Mouse (Mus musculus): Measurements from ENCODE around the gene Tmbim6. TPM values are rescaled to one million over a fixed set of nuclear protein-coding genes. Genes with fewer than 3 reads are reported as not detected.
A peak's percentile ranks its signal among the peaks of the same experiment; 100 is the strongest.

Gene Tmbim6
- polyA plus RNA-seq, 1 experiment from 2014 or later = 288 TPM

- Histone ChIP-seq H3K27ac (replicated peaks) (no peak overlapping the region), H3K9me3 (replicated peaks) (no peaks in the 10 kb centered on the region), H3K4me1 (peaks cover 17% of the 10 kb centered on the region), H3K27me3 (ENCODE audit: low read depth, poor library complexity, severe bottlenecking) (no peaks in the 10 kb centered on the region), H3K4me3 (no peak overlapping the region), H3K36me3 (peaks cover 64% of the 10 kb centered on the region)
- WGBS = 84% methylated on average over 9 of the region's 9 CpGs
- DNase-seq (ENCODE audit: low spot score) = no peak
Measured at GRCm38 (mm10) chr15:99449131-99449750, 56.6 kb downstream of the Tmbim6 start.

- Histone ChIP-seq H3K9me3 (replicated peaks) (no peaks in the 10 kb centered on the region), H3K4me1 (peaks cover 19% of the 10 kb centered on the region), H3K4me3 (no peak overlapping the region), H3K27ac (replicated peaks) (no peak overlapping the region), H3K36me3 (peaks cover 63% of the 10 kb centered on the region), H3K27me3 (ENCODE audit: low read depth, poor library complexity, severe bottlenecking) (no peaks in the 10 kb centered on the region)
- 89% methylated on average over 8 of the region's 8 CpGs for WGBS
- no peak for DNase-seq (ENCODE audit: low spot score)
Measured at GRCm38 (mm10) chr15:99449751-99450280, 57.1 kb downstream of the Tmbim6 start.

- Histone ChIP-seq H3K4me1 (peaks cover 49% of the 10 kb centered on the region), H3K27ac (replicated peaks) (no peak overlapping the region), H3K4me3 (no peak overlapping the region), H3K36me3 (peaks cover 62% of the 10 kb centered on the region), H3K27me3 (ENCODE audit: low read depth, poor library complexity, severe bottlenecking) (no peaks in the 10 kb centered on the region), H3K9me3 (replicated peaks) (no peaks in the 10 kb centered on the region)
- no peak for DNase-seq (ENCODE audit: low spot score)
- WGBS = 79% methylated on average over 11 of the region's 11 CpGs
Measured at GRCm38 (mm10) chr15:99453153-99453900, 60.6 kb downstream of the Tmbim6 start.

GRCm38 (mm10) chr15:99454585-99455279 lies 62.0 kb downstream of the Tmbim6 start:
- no peak for DNase-seq (ENCODE audit: low spot score)
- 84% methylated on average over 7 of the region's 7 CpGs for WGBS
- Histone ChIP-seq H3K4me3 (peak overlapping the region; percentile 95; the same call in 1 of the 2 replicates), H3K27ac (replicated peaks) (no peak overlapping the region), H3K4me1 (peaks cover 53% of the 10 kb centered on the region), H3K27me3 (ENCODE audit: low read depth, poor library complexity, severe bottlenecking) (no peaks in the 10 kb centered on the region), H3K36me3 (peaks cover 49% of the 10 kb centered on the region), H3K9me3 (replicated peaks) (no peaks in the 10 kb centered on the region)

GRCm38 (mm10) chr15:99455415-99455814 lies 62.7 kb downstream of the Tmbim6 start:
- H3K4me3 ChIP-seq = peak overlapping the region; percentile 95; the same call in 1 of the 2 replicates
- no peak overlapping the region for H3K27ac ChIP-seq (replicated peaks)
- H3K36me3 ChIP-seq = peaks cover 46% of the 10 kb centered on the region
- no peak for DNase-seq (ENCODE audit: low spot score)
- WGBS = 89% methylated on average over 3 of the region's 3 CpGs
- no peaks in the 10 kb centered on the region for H3K9me3 ChIP-seq (replicated peaks)
- H3K27me3 ChIP-seq (ENCODE audit: low read depth, poor library complexity, severe bottlenecking) = no peaks in the 10 kb centered on the region
- H3K4me1 ChIP-seq = peaks cover 53% of the 10 kb centered on the region

- Histone ChIP-seq H3K4me1 (peaks cover 53% of the 10 kb centered on the region), H3K27me3 (ENCODE audit: low read depth, poor library complexity, severe bottlenecking) (no peaks in the 10 kb centered on the region), H3K27ac (replicated peaks) (peak overlapping the region; percentile 94), H3K9me3 (replicated peaks) (no peaks in the 10 kb centered on the region), H3K36me3 (peaks cover 41% of the 10 kb centered on the region), H3K4me3 (peak overlapping the region; percentile 95)
- no peak for DNase-seq (ENCODE audit: low spot score)
- WGBS = 25% methylated on average over 7 of the region's 7 CpGs
Measured at GRCm38 (mm10) chr15:99456338-99456962, 63.8 kb downstream of the Tmbim6 start.

GRCm38 (mm10) chr15:99456963-99457605 lies 64.4 kb downstream of the Tmbim6 start:
- WGBS = under 1% methylated on average over 42 of the region's 43 CpGs
- Histone ChIP-seq H3K27me3 (ENCODE audit: low read depth, poor library complexity, severe bottlenecking) (no peaks in the 10 kb centered on the region), H3K27ac (replicated peaks) (peak overlapping the region; percentile 94), H3K4me1 (peaks cover 52% of the 10 kb centered on the region), H3K36me3 (peaks cover 34% of the 10 kb centered on the region), H3K4me3 (peak overlapping the region; percentile 95), H3K9me3 (replicated peaks) (no peaks in the 10 kb centered on the region)
- DNase-seq (ENCODE audit: low spot score) = peak; percentile 73

- H3K27me3 ChIP-seq (ENCODE audit: low read depth, poor library complexity, severe bottlenecking) = no peaks in the 10 kb centered on the region
- H3K9me3 ChIP-seq (replicated peaks) = no peaks in the 10 kb centered on the region
- under 1% methylated on average over 45 of the region's 45 CpGs for WGBS
- peak; percentile 97 for DNase-seq (ENCODE audit: low spot score)
- H3K36me3 ChIP-seq = peaks cover 27% of the 10 kb centered on the region
- H3K27ac ChIP-seq (replicated peaks) = peak within 1 kb of the TSS; percentile 94
- peak within 1 kb of the TSS; percentile 95 for H3K4me3 ChIP-seq
- peaks cover 45% of the 10 kb centered on the region for H3K4me1 ChIP-seq
Measured at GRCm38 (mm10) chr15:99457606-99458401, 65.1 kb downstream of the Tmbim6 start, which contains the start of gene Nckap5l. Nckap5l (minus strand) TSS chr15:99457748.

Other genes with a start within 250 kb of the Tmbim6 start
- gene Kcnh3, start 168.0 kb upstream of the Tmbim6 start, polyA plus RNA-seq (2016; fragmentation: Nextera tagmentation; extraction: Ambion mirVana) = 0.07 TPM in 1 of 2 replicates, not detected in the other
- gene Mcrs1, start 140.9 kb upstream of the Tmbim6 start, polyA plus RNA-seq (2016; fragmentation: Nextera tagmentation; extraction: Ambion mirVana) = 202 and 215 TPM in 2 replicates
- gene Prpf40b, start 97.8 kb upstream of the Tmbim6 start, polyA plus RNA-seq (2016; fragmentation: Nextera tagmentation; extraction: Ambion mirVana) = 61.2 and 70.7 TPM in 2 replicates
- 0.11 and 0.19 TPM in 2 replicates for gene Fam186b, start 97.0 kb upstream of the Tmbim6 start, polyA plus RNA-seq (2016; fragmentation: Nextera tagmentation; extraction: Ambion mirVana)
- gene Fmnl3, start 22.4 kb upstream of the Tmbim6 start, polyA plus RNA-seq (2016; fragmentation: Nextera tagmentation; extraction: Ambion mirVana) = 10.9 and 12.6 TPM in 2 replicates
- 11.0 and 11.3 TPM in 2 replicates for gene Nckap5l, start 64.9 kb downstream of the Tmbim6 start, polyA plus RNA-seq (2016; fragmentation: Nextera tagmentation; extraction: Ambion mirVana)
- gene Bcdin3d, start 81.8 kb downstream of the Tmbim6 start, polyA plus RNA-seq (2016; fragmentation: Nextera tagmentation; extraction: Ambion mirVana) = 21.3 and 22.1 TPM in 2 replicates
- gene Faim2, start 135.3 kb downstream of the Tmbim6 start, polyA plus RNA-seq (2016; fragmentation: Nextera tagmentation; extraction: Ambion mirVana) = 0.86 and 1.1 TPM in 2 replicates
- not detected in 2 replicates for gene Aqp2, start 186.2 kb downstream of the Tmbim6 start, polyA plus RNA-seq (2016; fragmentation: Nextera tagmentation; extraction: Ambion mirVana)
- 0.61 TPM in 1 of 2 replicates, not detected in the other for gene Aqp5, start 197.9 kb downstream of the Tmbim6 start, polyA plus RNA-seq (2016; fragmentation: Nextera tagmentation; extraction: Ambion mirVana)
- 0.16 TPM in 1 of 2 replicates, not detected in the other for gene Aqp6, start 208.5 kb downstream of the Tmbim6 start, polyA plus RNA-seq (2016; fragmentation: Nextera tagmentation; extraction: Ambion mirVana)

Data from midbrain, embryonic 10.5 days (tissue).